Mouse (Mus musculus) hindbrain, embryonic 10.5 days (tissue): Measurements from ENCODE around the gene Sulf2. TPM values are rescaled to one million over a fixed set of nuclear protein-coding genes. Genes with fewer than 3 reads are reported as not detected.

Experiments used
- DNase-seq: peaks from one replicate; pipeline ENCODE4 v3.0.0-alpha.2; 2017; ENCODE audit warnings: low spot score
- H3K27ac ChIP-seq: fragments of 300-500 bp; sonication (generic); 2 replicates; pipeline ENCODE4 v1.5.1; 2016; ENCODE audit warnings: mild to moderate bottlenecking, moderate library complexity
- H3K27me3 ChIP-seq: fragments of 300-500 bp; sonication (generic); 2 replicates; pipeline ENCODE4 v1.6.1; 2016; ENCODE audit warnings: mild to moderate bottlenecking; ENCODE audit not compliant: poor library complexity, insufficient read depth, severe bottlenecking
- H3K36me3 ChIP-seq: fragments of 300-500 bp; sonication (generic); 2 replicates; pipeline ENCODE4 v1.6.1; 2016; ENCODE audit warnings: mild to moderate bottlenecking, moderate library complexity
- H3K4me1 ChIP-seq: fragments of 300-500 bp; sonication (generic); replicated peaks from 2 replicates; pipeline ENCODE4 v1.6.1; 2016; ENCODE audit warnings: mild to moderate bottlenecking
- H3K4me3 ChIP-seq: fragments of 300-500 bp; sonication (generic); 2 replicates; pipeline ENCODE4 v1.5.1; 2016; ENCODE audit warnings: mild to moderate bottlenecking, moderate library complexity
- H3K9me3 ChIP-seq: fragments of 300-500 bp; sonication (generic); 2 replicates; pipeline ENCODE4 v1.6.1; 2016; ENCODE audit warnings: mild to moderate bottlenecking, moderate library complexity
- WGBS: fragments of 180-500 bp; shearing (Covaris S2); methylation state at CpG from one replicate; pipeline ENCODE4 v1.1.7; 2016; 5-methylcytosine and 5-hydroxymethylcytosine counted together
- polyA plus RNA-seq: library from polyadenylated mRNA; unstranded; fragments of >200 nt; fragmentation: Nextera tagmentation; extraction: Ambion mirVana; gene quantifications from 2 replicates; pipeline ENCODE4 v1.2.1, GENCODE M21; 2016

The Sulf2 gene
- polyA plus RNA-seq, 1 experiment from 2014 or later = 83.8 TPM

GRCm38 (mm10) chr2:166153399-166153793 is 2.1 kb downstream of the Sulf2 start:
- H3K4me3 ChIP-seq = peak overlapping the region; percentile 82
- 34% methylated on average over 3 of the region's 3 CpGs for WGBS
- H3K27me3 ChIP-seq = peaks cover 32% of the 10 kb centered on the region
- peaks cover 93% of the 10 kb centered on the region for H3K4me1 ChIP-seq
- H3K9me3 ChIP-seq = no peaks in the 10 kb centered on the region
- H3K27ac ChIP-seq = peak overlapping the region; percentile 97
- peaks cover 11% of the 10 kb centered on the region; the same call in 1 of the 2 replicates for H3K36me3 ChIP-seq
- no peak for DNase-seq

- WGBS = 62% methylated on average over 11 of the region's 11 CpGs
- H3K4me1 ChIP-seq = peaks cover 94% of the 10 kb centered on the region
- peaks cover 28% of the 10 kb centered on the region for H3K27me3 ChIP-seq
- no peak for DNase-seq
- peak overlapping the region; percentile 82 for H3K4me3 ChIP-seq
- H3K27ac ChIP-seq = peak overlapping the region; percentile 97
- no peaks in the 10 kb centered on the region for H3K9me3 ChIP-seq
- peaks cover 11% of the 10 kb centered on the region; the same call in 1 of the 2 replicates for H3K36me3 ChIP-seq
These were observed 2.6 kb downstream of the Sulf2 start for GRCm38 (mm10) chr2:166152734-166153398.

DNA sequence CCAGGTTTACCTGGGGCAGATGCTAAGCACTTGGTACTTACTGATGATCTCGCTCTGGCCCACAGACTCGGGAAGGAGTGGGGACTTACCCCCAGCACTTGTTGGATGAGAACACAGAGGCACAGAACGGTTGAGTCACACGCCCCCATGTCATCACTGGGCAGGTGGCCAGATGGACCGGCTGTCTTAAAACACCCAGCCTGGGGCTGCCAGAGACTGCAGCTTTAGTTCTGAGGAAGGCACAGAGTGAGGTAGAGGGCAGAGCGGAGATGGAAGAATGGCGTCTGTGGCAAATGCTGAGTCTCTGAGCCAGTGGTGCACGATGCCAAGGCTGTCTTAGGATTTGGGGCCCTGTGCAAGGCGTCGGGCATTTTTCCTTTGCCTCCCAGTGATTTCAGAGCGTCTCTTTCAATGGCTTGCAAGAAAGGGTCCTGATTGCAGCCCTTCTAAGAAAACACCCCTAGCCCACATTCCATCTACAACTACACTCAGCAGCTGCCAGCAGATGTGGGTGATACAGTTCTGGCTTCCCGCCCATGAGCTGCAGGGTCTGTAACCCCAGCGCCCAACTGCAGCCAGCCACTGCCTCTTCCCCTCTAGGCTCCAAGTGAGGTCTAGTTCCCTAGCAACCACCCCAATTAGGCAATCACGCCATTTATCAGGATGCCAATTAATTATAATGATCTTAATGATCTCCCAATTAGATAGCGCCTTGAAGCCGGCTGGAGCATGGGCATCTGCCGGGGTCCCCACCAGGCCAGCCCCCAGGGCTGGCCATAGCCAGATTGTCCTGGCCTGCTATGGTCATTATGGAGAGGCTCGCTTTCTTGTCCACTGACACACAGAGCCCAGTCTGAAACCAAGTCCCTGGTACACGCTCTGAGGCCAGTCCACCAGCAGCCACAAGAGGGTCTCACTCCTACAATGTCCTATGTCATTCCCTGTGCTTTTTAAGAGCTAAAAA is 3.7 kb downstream of the Sulf2 start:
- H3K27ac ChIP-seq = peak overlapping the region; percentile 57
- H3K4me1 ChIP-seq = peaks cover 97% of the 10 kb centered on the region
- H3K4me3 ChIP-seq = 0 out of 2 replicates have a peak overlapping the region, but pooled peaks have one; percentile 16
- WGBS = 75% methylated on average over 19 of the region's 19 CpGs
- H3K36me3 ChIP-seq = peaks cover 16% of the 10 kb centered on the region; the same call in 1 of the 2 replicates
- no peaks in the 10 kb centered on the region for H3K9me3 ChIP-seq
- peaks cover 17% of the 10 kb centered on the region for H3K27me3 ChIP-seq
- DNase-seq = peak; percentile 30

DNA sequence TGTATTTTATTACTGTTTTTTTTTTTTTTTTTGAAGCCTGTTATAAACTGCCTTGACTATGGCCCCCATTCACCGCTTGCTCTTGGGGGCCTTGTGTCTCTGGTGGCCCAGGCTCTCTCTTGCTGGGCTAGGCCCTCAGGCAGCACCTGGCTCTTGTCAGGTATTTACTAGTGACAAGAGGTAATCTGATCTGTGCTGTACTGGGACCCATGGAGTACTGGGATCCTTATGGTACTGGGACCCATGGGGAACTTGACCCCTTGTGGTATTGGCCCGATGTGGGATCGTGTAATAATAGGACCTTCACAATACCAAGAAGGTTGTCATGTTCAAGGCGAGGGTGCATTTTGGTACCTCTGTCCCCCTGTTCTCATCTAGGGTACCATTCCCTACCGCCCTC is 4.9 kb downstream of the Sulf2 start:
- peaks cover 98% of the 10 kb centered on the region for H3K4me1 ChIP-seq
- DNase-seq = no peak
- no peaks in the 10 kb centered on the region for H3K9me3 ChIP-seq
- 88% methylated on average over 5 of the region's 5 CpGs for WGBS
- H3K36me3 ChIP-seq = peaks cover 22% of the 10 kb centered on the region; the same call in 1 of the 2 replicates
- 0 out of 2 replicates have a peak overlapping the region, but pooled peaks have one; percentile 2 for H3K27ac ChIP-seq
- H3K4me3 ChIP-seq = no peak overlapping the region
- peaks cover 15% of the 10 kb centered on the region; the same call in 1 of the 2 replicates for H3K27me3 ChIP-seq

- WGBS = 75% methylated on average over 8 of the region's 8 CpGs
- H3K36me3 ChIP-seq = peaks cover 23% of the 10 kb centered on the region; the same call in 1 of the 2 replicates
- peaks cover 98% of the 10 kb centered on the region for H3K4me1 ChIP-seq
- peaks cover 15% of the 10 kb centered on the region; the same call in 1 of the 2 replicates for H3K27me3 ChIP-seq
- no peak overlapping the region for H3K4me3 ChIP-seq
- no peak for DNase-seq
- H3K27ac ChIP-seq = peak overlapping the region; percentile 60
- H3K9me3 ChIP-seq = no peaks in the 10 kb centered on the region
These were observed 6.0 kb downstream of the Sulf2 start for GRCm38 (mm10) chr2:166149482-166149881.

DNA sequence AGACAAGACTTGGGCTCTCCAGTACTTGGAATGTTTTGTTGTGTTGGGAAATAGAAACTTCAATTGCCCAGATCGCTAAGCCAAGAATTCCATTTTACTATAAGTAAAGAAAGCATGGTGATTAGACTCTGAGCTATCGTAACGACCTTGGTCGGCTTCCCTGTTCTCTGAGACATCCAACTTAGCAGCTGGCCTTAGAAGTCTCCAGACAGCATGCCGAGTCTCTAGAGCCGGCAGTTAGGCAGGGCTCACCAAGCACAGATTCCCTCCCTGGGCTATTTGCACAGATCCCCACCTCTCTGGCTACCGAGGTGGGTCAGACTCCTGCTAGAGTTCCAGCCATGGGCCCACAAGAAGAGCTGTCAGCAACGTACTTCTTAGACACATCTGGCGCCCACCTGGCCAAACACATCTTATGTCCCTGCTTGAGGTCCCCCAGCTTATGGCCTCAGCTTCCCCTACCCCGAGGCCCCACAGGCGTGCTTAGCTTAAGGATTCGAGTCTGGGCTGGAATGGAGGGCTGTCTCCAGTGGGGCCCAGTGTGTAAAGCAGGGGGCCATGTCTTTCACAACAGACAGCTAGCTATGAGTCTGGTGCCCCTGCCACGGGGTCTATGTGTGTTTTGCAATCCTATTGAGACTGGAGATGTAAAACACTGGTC is 6.7 kb downstream of the Sulf2 start:
- peaks cover 28% of the 10 kb centered on the region; the same call in 1 of the 2 replicates for H3K36me3 ChIP-seq
- H3K4me1 ChIP-seq = peaks cover 98% of the 10 kb centered on the region
- 59% methylated on average over 13 of the region's 13 CpGs for WGBS
- peak; percentile 60 for DNase-seq
- H3K4me3 ChIP-seq = no peak overlapping the region
- peaks cover 15% of the 10 kb centered on the region; the same call in 1 of the 2 replicates for H3K27me3 ChIP-seq
- no peaks in the 10 kb centered on the region for H3K9me3 ChIP-seq
- H3K27ac ChIP-seq = peak overlapping the region; percentile 60

DNA sequence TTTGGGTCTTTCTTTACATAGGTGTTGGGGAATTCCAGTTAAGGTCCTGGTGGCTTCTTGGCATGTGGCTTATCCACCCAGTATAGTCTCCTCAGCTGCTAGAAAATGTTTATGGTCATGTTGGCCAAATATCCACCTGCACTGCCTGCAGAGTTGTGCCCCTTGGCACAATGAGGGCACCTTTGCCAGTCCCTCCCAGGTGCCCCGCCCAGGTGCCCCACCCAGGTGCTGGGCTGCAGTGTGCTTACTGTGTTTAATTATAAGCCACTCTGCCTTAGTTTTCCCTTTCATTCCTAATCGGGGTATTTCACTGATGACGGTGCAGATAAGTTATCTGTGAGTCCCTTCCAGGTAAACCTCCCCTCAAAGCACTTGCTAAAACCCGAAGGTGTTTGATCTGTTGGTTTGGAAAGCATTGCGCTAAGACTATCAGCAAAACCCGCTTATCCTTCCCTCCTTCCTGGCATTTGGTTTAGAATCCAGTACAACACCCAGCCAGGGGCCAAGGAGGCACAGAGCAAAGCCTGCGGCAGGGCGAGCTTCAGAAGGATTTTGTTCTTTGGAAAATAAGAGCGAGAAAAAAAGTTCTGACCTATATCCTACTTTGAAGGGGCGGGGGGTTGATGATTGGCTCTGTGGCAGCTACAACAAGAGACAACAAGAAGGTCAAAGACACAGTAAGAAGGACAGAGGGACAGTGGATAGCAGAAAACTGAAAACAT is 7.4 kb downstream of the Sulf2 start:
- H3K27ac ChIP-seq = peak overlapping the region; percentile 46; the same call in 1 of the 2 replicates
- DNase-seq = no peak
- H3K27me3 ChIP-seq = 0 out of 2 replicates have a peak, but pooled peaks cover 10% of the 10 kb centered on the region
- H3K9me3 ChIP-seq = no peaks in the 10 kb centered on the region
- no peak overlapping the region for H3K4me3 ChIP-seq
- WGBS = 85% methylated on average over 10 of the region's 10 CpGs
- peaks cover 31% of the 10 kb centered on the region for H3K36me3 ChIP-seq
- H3K4me1 ChIP-seq = peaks cover 96% of the 10 kb centered on the region

DNA sequence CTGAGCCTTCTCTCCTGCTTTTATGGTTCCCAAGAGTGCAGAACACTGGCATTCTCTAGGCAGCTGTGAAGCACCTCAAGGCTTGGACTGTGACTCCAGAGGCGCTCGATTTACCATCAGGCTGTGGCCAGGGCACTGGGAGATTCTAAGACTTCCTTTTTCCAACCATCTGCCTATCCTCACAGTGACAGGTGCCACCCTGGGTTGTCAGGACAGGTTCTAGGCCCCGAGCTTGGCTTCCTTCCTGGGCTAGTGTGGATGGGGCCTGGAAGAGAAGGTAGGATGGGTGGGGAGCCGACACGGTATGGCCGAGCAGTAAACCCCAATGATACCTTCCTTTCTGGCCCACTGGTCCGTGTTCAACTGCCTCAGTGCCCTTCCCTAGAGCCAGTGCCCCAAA is 9.0 kb downstream of the Sulf2 start:
- 87% methylated on average over 7 of the region's 7 CpGs for WGBS
- no peak overlapping the region for H3K27ac ChIP-seq
- H3K36me3 ChIP-seq = peaks cover 39% of the 10 kb centered on the region
- H3K9me3 ChIP-seq = no peaks in the 10 kb centered on the region
- H3K27me3 ChIP-seq = peaks cover 6% of the 10 kb centered on the region; the same call in 1 of the 2 replicates
- H3K4me1 ChIP-seq = peaks cover 93% of the 10 kb centered on the region
- no peak for DNase-seq
- no peak overlapping the region for H3K4me3 ChIP-seq

DNA sequence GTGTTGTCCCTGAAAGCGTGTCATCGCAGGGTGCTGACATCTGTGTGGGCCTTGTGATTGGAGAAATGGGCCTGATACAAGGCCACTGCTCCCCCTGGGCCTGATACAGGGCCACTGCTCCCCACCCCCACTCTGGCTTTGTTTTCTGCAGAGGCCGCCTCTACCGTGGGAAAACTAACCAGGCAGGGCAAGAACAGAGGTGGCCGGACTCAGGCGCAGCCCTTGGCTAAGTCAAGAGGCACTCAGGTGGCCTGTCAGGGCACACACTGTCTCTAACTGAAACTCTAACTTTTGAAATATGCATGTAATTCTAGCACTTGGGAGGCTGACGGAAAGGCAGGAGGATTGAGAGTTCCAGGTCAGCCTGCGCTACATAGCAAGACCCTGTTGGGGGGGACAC is 10.4 kb downstream of the Sulf2 start:
- Histone ChIP-seq H3K36me3 (peaks cover 42% of the 10 kb centered on the region), H3K27ac (no peak overlapping the region), H3K4me3 (no peak overlapping the region), H3K4me1 (peaks cover 88% of the 10 kb centered on the region), H3K27me3 (peaks cover 6% of the 10 kb centered on the region; the same call in 1 of the 2 replicates), H3K9me3 (no peaks in the 10 kb centered on the region)
- DNase-seq = no peak
- 80% methylated on average over 8 of the region's 8 CpGs for WGBS

- Histone ChIP-seq H3K27me3 (peaks cover 6% of the 10 kb centered on the region; the same call in 1 of the 2 replicates), H3K27ac (peak overlapping the region; percentile 69), H3K4me3 (0 out of 2 replicates have a peak overlapping the region, but pooled peaks have one; percentile 2), H3K4me1 (peaks cover 79% of the 10 kb centered on the region), H3K36me3 (peaks cover 50% of the 10 kb centered on the region), H3K9me3 (no peaks in the 10 kb centered on the region)
- 83% methylated on average over 5 of the region's 5 CpGs for WGBS
- DNase-seq = no peak
These were observed 11.6 kb downstream of the Sulf2 start for GRCm38 (mm10) chr2:166143871-166144270.

DNA sequence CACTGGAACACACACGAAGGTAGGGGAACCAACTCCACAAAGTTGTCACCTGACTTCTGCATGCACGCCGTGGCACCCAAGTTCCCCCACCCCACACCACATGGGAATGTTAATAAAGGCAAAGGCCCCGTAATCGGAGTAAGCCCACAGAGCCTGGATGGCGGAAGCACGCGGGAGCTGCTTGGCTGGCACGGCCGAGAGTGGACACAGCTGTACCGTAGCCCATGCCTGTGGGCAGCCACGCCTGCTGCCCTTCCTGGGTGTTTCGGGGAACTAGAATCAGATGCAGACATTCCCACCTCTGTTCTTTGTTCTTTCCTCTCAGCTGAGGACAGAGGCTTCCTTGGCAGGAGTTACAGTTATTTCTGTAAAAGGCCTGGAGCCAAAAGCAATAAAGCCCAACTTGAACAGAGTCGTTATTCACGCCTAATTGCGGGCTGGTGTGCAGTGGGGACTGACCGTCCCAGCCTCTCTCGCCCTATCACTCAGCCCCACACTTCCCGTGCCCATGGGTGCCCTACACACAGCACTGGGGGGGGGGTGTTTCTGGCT is 12.8 kb downstream of the Sulf2 start:
- Histone ChIP-seq H3K4me1 (peaks cover 77% of the 10 kb centered on the region), H3K4me3 (no peak overlapping the region), H3K36me3 (peaks cover 61% of the 10 kb centered on the region), H3K9me3 (no peaks in the 10 kb centered on the region), H3K27ac (peak overlapping the region; percentile 35; the same call in 1 of the 2 replicates), H3K27me3 (peaks cover 6% of the 10 kb centered on the region; the same call in 1 of the 2 replicates)
- WGBS = 75% methylated on average over 19 of the region's 19 CpGs
- peak; percentile 14 for DNase-seq
